Mouse (Mus musculus) T-helper 17 cell (primary cell): ENCODE data around the gene Capn7.

Source experiments
- in situ Hi-C, 2 experiments: fragments of 300-600 bp; cut with MboI, MseI; formaldehyde crosslinking; loops; 1 replicate in 1 of 2; 2 replicates in 1 of 2; pipeline ENCODE4 v1.15.1; 2025; ENCODE audit warnings: high pct_unique_total_duplicates in 2 of 2

The Capn7 gene

DNA sequence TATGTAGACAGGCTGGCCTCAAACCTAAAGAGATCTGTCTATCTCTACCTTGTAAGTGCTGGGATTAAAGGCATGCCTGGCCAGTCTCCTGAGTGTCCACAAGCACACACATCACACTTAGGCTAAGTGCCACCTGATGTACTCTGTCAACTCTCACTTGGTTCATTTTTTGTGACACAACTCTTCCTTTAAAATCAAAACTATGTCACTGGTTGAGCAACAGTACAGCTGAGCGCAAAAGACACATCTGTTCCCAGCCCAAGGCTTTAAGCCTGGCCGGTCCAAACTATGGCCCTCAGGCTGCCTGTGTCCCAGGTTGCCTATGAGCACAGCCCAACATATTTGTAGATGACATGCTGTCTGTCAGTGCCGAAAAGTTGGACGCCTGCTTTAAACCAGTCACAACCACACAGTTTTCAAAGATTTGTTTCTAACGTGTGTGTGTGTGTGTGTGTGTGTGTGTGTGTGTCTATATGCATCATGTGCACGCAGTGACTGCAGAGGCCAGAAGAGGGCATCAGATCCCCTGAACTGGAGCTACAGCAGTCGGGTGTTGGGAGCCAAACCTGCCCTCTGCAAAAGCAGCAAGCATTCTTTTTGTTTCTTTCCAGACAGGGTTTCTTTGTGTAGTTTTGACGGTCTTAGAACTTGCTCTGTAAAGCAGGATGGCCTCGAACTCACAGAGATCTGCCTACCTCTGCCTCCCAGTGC is 58.5 kb downstream of the Capn7 start:
- in situ Hi-C loops: loop anchor here (5.0 kb wide), 2 partner anchors 37 to 42 kb away; partner anchors contain the start of gene Sh3bp5 (in 1 of the 2)

DNA sequence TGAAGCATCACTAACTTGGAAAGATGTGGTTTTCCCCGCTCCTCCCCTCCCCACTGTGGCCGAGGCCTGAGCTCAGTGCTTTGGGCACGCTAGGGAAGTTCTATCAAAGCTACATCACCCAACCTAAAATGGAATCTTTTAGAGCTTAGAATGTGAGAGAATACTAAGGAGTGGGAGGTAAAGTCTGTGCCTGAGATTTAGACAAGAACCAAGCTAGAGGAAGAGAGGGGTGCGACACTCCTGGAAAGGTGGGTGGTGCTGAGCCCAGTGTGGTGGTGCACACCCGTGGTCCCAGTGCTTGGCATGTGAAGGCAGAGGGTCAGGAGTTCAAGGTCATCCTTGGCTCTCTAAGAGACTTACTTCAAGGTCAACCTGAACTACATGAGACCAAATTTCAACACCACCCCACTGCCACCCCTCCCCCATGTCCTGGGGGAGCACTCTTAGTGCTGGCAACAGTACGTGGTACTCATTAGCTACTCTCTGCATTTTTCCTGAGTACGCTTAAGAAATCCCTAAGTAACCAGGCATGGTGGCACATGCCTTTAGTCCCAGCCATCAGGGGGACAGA is 59.3 kb downstream of the Capn7 start:
- in situ Hi-C loops: loop anchor here in 1 of 2 experiments (5.0 kb wide), 1 partner anchor 42 kb away; the partner anchor contains the start of gene Sh3bp5

DNA sequence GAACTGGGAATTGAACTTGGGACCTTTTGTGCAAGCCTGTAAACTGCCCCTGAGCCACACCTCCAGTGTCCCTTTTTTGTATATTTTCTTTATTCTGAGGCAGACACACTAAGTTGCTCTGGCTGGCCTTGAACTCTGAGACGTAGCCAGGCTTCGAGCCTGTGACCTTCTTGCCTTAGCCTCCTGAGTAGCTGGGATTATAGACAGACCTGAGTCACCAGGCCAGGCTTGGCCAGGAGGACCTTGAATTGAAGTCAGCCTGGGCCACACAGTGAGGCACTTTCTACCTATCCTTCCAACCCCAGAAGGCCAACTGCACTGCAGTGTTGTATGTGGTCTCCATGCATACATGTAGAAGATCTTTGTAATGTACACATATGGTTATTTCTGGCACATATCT is 60.0 kb downstream of the Capn7 start:
- in situ Hi-C loops: loop anchor here in 1 of 2 experiments (5.0 kb wide), 1 partner anchor 41 kb away; the partner anchor contains the start of gene Sh3bp5

DNA sequence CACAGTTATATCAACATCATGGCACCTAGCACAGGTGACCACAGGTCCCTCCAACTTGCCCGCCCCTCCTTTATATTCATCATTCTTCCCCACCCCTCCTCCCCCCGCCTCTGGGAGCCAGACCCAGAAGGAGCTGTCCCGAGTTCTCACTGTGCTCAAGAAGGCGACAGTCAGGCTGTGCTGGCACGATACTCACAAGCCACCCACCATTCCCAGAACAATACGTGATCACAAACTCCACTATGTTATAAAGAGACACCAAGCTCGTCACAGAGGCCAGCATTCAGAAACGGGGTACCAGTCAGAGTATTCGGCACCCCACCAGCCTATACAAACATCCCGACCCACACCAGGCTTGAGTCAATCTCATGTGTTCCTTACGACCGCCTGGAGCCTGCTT is 60.9 kb downstream of the Capn7 start:
- in situ Hi-C loops: loop anchor here in 1 of 2 experiments (5.0 kb wide), 1 partner anchor 40 kb away; the partner anchor contains the start of gene Sh3bp5

DNA sequence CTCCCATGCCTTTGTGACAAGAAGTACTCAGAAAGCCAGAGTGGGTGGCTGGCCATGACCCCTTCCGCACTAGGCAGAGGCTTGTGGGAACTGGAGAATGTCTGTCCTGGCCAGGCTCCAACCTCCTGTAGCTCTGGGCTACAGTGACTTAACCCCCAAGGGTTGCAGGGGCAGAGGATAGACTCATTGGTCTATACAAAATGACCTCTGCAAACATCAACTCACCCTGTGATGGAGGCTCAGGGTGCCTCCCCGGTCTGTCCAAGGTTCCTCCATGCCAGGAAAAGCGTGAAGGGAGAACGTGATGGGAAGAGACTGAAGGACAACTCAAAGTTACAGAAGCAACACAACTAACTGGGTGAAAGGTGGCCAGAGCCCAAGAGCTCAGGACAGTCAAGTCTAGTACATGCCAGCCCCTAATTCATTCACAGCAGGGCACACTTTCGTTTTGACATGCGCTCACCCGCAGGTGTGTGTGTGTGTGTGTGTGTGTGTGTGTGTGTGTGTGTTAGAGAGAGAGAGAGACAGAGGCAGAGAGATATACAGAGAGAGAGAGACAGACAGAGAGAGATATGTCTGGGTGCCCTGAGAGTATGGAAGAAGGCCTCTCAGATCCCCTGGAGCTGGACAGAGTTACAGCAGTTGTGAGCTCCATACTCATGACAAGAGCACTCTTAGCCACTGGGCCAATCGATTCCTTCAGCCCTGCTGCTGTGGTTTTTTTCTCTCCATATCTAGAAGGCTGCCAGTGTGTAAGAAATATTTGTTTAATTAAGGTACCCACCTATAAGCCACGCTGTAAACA is 61.6 kb downstream of the Capn7 start:
- in situ Hi-C loops: loop anchor here in 1 of 2 experiments (5.0 kb wide), 1 partner anchor 39 kb away; the partner anchor contains the start of gene Sh3bp5

DNA sequence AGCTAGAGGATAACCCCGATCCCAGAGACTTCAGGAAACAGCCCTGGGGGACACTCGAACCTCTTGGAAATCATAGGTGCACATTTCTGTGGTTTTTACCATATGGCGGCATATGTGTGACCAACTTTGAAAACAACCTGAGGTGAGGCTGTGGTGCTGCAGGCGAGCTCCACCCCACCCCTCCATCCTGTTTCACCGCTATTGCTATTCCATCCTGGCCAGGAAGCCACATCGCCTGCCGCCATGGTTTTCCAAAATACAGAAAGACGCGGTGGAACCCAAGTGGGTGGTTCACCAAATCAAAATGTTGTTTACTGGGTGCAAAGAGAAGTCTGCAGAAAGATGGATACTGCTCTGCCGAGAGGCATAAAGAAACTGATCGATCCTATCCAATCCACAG is 62.4 kb downstream of the Capn7 start:
- in situ Hi-C loops: loop anchor here in 1 of 2 experiments (5.0 kb wide), 1 partner anchor 38 kb away; the partner anchor contains the start of gene Sh3bp5

DNA sequence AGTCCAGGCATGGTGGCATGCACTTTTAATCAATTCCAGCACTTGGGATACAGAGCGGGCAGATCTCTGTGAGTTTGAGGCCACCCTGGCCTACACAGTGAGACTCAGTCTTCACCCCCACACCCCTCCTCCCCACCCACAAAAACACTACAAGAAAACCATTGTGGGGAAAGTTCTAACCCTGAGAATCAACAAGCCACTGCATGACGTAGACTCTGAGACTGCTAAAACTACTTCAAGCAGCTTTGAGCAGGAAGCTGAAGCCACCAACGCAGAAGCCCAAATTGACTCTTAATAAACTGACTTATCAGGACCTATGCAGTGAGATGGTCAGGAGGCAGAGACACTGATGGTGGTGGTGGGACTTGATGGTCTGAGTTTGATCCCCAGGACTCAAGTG is 62.8 kb downstream of the Capn7 start:
- in situ Hi-C loops: loop anchor here in 1 of 2 experiments (5.0 kb wide), 1 partner anchor 38 kb away; the partner anchor contains the start of gene Sh3bp5

DNA sequence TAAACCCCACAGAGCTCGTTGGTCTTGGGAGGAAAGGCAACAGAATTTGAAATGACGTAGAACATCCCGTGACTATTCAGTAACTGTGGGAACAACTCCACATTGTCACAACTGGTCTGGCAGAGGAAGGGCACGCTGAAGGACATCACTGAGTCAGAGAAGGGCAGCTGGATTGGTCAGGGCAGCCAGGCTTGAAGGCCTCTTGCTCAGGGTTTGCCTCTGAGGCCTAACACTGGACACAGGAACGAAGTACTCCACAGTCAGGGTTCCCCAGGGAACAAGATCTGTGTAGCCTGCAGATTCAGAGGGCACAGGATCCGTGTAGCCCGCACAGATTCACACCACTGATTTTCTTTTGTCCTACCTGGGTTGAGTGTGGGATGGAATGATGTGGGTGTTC is 63.8 kb downstream of the Capn7 start:
- in situ Hi-C loops: no loop called here

DNA sequence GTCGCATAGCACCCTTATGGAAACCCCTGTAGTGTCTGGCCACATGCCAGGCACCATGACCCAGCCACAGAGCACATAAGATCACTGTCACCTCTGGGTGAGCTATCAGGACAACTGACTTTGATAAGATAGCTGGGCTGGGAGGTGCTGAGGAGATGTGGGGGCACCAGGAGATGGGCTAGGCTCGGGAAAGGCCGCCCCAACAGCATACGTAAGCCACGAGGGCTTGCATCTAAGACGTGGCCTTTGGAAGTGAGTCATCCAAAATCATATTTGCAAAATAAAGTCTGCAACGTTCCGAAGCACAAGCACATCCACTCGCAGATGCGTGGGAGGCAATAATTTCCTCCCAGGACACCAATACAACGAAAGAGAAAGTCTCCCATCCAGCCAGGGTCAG is 64.5 kb downstream of the Capn7 start:
- in situ Hi-C loops: no loop called here

DNA sequence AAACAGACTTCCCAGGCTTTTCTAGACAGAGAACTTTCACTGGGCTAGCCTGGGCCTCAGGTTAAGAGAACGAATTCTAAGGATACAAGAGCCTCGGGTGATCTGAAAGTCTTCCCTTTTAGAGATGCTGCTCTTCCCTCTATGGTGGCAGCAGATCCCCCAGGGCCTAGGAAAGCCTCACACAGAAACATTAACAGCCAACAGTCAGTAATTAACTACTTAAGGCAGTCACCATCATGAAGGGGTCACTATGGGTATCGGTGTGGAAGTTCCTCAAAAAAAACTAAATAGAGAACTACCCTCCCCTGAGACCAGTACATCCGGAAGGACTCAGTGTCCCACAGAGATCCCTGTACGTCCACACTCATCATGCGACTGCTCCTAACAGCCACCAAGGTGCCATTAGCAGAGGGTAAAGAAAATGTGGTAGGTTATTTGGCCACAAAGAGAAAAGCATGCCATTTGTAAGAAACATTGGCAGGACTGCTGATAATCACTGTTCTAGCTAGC is 65.5 kb downstream of the Capn7 start:
- in situ Hi-C loops: no loop called here

DNA sequence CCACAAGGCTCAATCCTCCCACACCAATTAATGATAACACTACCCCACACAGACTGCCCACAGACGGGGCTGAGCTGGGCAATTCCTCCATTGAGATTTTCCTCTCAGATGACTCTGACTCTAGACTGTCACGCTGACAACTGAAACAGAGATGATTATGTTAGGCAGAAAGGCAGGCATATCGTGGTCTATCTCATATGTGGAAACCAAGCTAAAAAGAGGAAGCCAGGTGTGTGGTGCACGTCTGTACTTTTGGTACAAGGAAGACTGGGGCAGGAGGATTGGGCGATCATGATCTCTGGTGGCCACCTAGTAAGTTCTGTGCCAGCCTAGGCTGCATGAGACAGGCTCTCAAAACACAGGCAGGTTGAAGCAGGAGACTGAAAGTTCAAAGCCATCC is 66.3 kb downstream of the Capn7 start:
- in situ Hi-C loops: no loop called here

DNA sequence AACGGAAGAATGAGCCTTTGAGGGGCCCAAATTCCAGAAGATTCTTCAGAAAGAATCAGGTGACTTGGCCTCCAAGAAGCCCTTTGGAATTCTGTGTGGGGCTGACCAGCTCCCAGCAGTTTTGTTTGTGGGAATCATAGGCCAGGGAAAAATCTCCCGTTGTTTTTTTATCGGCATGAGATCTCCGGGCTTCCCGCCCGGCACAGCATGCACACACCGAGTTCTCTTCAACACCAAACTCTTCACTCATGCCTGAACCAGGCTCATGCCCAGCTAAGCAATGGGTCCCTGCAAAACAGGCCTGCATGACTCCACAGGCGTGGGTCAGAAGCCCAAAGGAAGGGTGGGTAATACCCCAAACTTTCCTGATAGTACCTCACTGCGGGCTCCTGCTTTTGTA is 67.1 kb downstream of the Capn7 start:
- in situ Hi-C loops: no loop called here

DNA sequence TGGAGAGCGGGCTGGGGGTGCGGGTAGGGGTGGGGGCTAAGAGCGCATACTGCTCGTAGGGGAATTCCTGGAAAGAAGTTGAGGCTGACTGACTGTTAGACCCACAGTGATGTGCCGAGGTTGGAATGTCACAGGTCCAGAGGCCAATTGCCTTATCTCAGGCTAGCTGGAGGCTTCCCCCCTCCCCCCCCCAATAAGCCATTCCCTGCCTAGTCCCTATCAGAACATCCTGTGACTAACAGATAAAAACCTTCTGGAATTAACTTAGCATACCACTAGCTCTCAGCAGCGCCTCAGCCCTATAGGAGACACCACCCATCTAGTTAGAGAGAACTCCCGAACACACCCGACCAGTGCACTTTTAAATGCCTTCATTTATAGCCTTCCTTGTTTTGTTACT is 67.6 kb downstream of the Capn7 start:
- in situ Hi-C loops: no loop called here

DNA sequence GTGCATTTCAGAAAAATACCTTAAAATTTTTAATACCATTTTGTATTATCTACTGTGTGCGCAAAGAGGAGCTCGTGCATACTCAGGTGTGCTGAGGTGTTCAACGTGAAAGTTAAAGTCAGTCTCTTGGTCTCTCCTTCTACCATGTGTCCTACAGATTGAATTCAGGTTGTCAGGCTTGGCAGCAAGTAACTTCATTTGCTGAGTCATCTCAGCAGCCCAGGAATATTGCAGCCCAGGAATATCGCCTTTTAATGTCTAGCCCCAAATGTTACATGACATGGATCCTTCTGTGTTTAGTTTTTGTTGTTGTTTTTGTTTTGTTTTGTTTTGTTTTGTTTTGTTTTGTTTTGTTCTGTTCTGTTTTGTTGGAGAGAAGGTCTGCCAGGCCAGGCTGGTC is 68.2 kb downstream of the Capn7 start:
- in situ Hi-C loops: no loop called here

DNA sequence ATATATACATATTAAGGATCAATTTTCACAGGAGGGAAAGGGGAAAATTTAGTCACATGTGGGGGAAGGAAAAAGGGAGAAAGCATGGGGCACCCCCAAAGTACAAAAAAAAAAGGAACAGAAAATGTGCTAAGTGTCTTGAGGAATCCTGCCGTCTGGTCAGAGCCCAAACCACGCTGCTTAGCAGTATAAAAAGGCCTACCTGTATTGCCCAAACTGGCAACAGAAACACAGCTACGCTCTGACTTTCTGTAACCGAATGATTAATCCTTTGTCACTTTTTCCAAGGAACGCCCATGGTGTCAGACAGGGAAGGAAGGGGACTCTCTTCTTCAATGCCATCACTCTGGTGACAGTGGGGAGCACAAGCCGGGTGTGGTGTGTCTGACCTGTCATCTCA is 69.2 kb downstream of the Capn7 start:
- in situ Hi-C loops: no loop called here

DNA sequence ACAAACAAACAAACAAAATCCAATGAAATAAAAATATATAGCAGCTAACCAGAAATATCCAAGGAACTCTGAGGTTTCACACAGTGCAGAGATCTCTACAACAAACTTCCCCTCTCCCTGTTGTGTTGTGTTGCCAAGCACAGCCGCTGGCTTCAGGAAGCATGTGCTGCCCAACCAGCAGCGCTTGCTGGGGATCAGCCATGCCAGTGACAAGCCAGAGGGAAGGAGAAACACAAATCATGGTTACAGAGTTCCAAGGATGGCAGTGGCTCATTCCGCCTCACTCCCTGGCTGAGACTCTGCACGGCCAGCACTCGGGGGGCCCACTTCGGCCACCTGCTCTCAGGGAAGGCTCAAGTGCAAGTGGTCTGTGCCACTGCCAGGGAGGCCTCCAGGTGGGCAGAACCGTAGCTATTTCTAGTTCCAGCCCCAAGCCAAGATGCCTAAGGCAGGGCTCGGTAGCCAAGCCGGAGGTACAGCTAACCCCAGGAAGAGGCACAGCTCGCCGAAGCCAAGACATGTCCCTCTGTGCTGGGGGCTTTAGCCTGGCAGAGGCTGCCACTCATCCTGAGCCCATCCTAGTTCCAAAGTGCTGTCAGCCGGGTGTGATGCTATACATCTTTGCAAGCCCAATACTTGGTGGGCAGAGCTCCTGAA is 69.8 kb downstream of the Capn7 start:
- in situ Hi-C loops: no loop called here

DNA sequence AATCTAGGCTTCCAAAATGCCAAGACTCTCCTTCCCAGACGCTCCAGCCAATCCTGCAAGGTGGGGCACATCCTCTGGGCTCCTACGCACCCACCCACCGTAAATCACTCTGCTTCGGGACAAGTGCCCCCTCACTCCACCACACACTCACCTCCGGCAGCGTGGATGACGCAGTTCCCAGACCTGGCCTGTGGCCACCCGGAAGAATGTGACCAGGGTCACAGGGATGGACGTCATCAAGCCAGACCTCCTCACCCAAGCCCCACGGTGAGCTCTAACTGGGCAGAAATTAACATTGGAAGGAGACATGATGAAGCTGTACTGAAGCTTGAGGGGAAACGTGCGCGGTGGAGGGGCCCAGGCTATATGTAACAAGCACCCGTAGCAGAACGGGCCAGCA is 70.8 kb downstream of the Capn7 start:
- in situ Hi-C loops: no loop called here

DNA sequence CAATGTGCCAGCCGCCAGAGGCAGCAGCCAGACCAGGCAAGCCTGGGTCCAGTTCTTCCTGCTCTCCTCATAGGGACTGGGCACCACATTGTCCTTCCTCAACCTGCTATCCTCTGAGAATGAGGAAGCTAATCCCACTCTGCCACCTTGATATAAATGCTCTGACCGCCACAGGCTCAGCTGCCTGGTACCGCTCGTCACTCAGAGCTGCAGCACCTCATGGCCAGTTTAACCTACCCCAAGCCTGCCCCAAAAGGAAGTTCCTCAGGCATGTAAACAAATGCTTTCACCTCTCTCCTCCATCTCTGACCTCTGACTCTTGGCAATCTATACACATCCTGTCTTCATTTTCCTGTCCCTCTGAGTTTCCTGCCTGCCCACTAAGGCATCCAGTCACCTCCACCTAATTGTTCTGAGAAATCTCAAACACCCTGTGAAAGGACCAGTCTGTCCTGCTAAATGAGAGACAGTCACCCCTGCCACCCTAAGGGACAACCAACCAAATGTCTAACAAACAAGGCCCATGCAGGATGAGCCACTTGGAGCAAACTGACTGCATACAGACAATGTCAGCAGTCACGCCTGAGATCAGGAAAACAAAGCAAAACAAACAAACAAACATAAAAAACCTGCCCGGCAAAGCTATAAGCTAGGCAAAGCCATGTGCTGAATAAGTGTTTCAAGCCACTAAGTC is 71.6 kb downstream of the Capn7 start:
- in situ Hi-C loops: no loop called here

DNA sequence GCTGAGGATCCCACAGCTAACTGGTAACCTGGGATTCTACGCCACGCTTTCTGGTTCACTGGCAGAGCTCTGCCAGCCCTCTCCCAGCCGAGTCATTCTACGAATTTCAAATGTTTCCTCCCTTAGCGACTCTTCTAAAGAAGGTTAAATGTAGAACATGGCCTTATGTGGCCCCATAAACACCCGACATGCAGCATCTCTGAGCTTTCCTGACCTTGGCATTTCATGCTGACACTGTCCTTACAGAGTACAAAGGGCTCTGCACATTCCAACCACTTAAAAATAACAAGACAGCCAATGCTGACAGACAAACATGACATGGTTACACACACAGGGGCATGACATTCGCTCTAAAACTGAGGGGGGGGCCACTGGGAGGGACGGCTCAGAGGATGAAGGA is 72.2 kb downstream of the Capn7 start:
- in situ Hi-C loops: no loop called here

DNA sequence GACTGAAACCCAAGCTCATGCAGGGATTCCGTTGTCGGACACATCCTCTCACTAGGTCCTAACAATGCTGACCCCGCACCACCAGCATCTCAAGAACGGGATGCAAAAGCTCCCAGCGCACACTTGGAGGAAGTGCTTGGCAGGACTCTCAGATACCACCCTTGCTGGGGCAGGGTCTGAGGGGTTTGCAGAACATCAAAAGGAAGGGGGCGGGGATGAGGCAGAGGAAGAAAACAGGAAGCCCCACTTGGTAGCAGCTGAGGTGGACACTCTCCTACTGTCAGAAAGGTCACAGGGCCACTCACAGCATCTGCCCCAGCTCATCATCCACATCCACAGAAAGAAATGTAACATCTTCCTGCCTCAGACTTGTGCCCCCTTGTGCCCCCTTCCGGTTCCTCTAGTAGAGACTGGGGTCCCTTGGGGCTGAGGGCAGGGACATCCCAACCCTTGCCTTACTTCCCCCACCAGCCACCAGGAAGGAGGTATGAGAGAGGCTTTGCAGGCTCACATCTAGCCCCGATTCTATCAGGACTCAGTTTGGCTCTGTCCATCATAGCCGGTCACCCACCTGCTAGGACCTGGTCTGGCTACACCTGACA is 73.8 kb downstream of the Capn7 start:
- in situ Hi-C loops: no loop called here
